Mouse (Mus musculus): ENCODE results near the gene Notch2. TPM values are rescaled to one million over a fixed set of nuclear protein-coding genes. Genes with fewer than 3 reads are reported as not detected.

Gene Notch2
- polyA plus RNA-seq, 1 experiment from 2014 or later: 11.3 TPM

Other genes with a start within 250 kb of the Notch2 start
- gene Pde4dip, start 124.8 kb upstream of the Notch2 start, polyA plus RNA-seq (2015; fragmentation: Nextera tagmentation; extraction: Ambion mirVana): 7.3 and 8.8 TPM in 2 replicates
- gene Sec22b, start 112.3 kb upstream of the Notch2 start, polyA plus RNA-seq (2015; fragmentation: Nextera tagmentation; extraction: Ambion mirVana): 108 and 112 TPM in 2 replicates
- gene Adam30, start 147.1 kb downstream of the Notch2 start, polyA plus RNA-seq (2015; fragmentation: Nextera tagmentation; extraction: Ambion mirVana): not detected in 2 replicates
- gene Reg4, start 208.6 kb downstream of the Notch2 start, polyA plus RNA-seq (2015; fragmentation: Nextera tagmentation; extraction: Ambion mirVana): 0.58 and 0.59 TPM in 2 replicates

All from thymus, postnatal 0 days (tissue).